Mouse (Mus musculus) urinary bladder, postnatal 10 days (tissue): ENCODE data around the gene Gm4307.
"Not testable (repeated sequence)": the region's sequence is repeated elsewhere in the genome, so short reads cannot be mapped to it uniquely, and the experiment has no call there.

Experiments
- DNase-seq: peaks from one replicate; pipeline ENCODE4 v3.0.0; 2022; ENCODE audit warnings: low spot score

Gene Gm4307

DNA sequence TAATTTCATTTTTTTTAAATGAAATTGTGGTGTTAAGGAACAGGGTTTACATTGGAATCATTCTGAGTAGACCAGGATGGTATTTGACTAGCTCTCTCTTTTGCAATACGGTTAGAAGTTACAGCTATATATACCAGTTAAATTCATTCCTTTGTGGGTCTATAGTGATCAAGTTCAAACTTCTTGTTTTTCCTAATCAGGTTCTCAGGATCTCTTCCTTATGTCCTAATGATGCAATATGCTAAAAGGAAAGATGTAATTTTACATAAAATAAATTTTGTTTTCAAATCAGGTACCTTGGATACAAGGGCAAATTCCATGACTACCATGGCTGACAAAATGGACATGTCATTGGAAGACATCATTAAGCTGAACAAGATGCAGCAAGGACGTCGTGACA is at the start of gene Gm4307:
Gene Gm4307 (plus strand): TSS at position 301 of the 400 bp plus-strand sequence.
- not testable (repeated sequence) for DNase-seq

DNA sequence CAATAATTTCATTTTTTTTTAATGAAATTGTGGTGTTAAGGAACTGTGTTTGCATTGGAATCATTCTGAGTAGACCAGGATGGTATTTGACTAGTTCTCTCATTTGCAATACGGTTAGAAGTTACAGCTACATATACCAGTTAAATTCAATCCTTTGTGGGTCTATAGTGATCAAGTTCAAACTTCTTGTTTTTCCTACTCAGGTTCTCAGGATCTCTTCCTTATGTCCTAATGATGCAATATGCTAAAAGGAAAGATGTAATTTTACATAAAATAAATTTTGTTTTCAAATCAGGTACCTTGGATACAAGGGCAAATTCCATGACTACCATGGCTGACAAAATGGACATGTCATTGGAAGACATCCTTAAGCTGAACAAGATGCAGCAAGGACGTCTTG is 25.8 kb upstream of the Gm4307 start, which contains the start of gene Gm4301:
Gene Gm4301 (plus strand): TSS at position 301 of the 400 bp plus-strand sequence.
- not testable (repeated sequence) for DNase-seq

GRCm38 (mm10) chr10:100340536-100340935 is 20.6 kb upstream of the Gm4307 start, which contains the start of gene Gm4302:
TSS of gene Gm4302 (plus strand) at chr10:100340836.
- DNase-seq = not testable (repeated sequence)

DNA sequence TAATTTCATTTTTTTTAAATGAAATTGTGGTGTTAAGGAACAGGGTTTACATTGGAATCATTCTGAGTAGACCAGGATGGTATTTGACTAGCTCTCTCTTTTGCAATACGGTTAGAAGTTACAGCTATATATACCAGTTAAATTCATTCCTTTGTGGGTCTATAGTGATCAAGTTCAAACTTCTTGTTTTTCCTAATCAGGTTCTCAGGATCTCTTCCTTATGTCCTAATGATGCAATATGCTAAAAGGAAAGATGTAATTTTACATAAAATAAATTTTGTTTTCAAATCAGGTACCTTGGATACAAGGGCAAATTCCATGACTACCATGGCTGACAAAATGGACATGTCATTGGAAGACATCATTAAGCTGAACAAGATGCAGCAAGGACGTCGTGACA is 15.5 kb upstream of the Gm4307 start, which contains the start of gene Gm4303:
Gene Gm4303 (plus strand): TSS at position 301 of the 400 bp plus-strand sequence.
- DNase-seq = not testable (repeated sequence)

- not testable (repeated sequence) for DNase-seq
Observed at GRCm38 (mm10) chr10:100350793-100351192, 10.3 kb upstream of the Gm4307 start, which contains the start of gene Gm4305. TSS of gene Gm4305 (plus strand) at chr10:100351093.

DNA sequence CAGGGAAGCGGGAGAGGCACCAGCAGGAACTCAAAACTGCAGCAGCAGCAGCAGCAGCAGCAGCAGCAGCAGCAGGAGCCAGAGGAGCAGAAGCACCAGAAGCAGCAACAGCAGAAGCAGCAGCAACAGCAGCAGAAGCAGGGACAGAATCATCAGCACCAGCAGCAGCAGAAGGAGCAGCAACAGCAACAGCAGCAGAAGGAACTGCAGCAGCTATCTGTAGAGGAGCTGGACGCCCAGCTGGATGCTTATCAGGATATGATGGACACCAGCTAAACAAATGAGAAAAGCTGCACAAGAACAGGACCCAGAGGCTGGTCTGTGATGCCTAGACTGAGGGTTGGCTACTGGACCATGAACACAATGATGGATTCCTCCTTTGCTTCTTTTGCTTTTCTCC is 4.3 kb upstream of the Gm4307 start:
- DNase-seq = not testable (repeated sequence)

GRCm38 (mm10) chr10:100382460-100382859 is 21.3 kb downstream of the Gm4307 start, which contains the start of gene Gm4312:
TSS of gene Gm4312 (minus strand) at chr10:100382560.
- DNase-seq = not testable (repeated sequence)

- not testable (repeated sequence) for DNase-seq
Observed at GRCm38 (mm10) chr10:100402301-100402700, 41.2 kb downstream of the Gm4307 start.
